Mouse (Mus musculus) limb, embryonic 12.5 days (tissue): ENCODE measurements around the gene Vsx2. TPM values are rescaled to one million over a fixed set of nuclear protein-coding genes. Genes with fewer than 3 reads are reported as not detected.

ENCODE experiments used
- ATAC-seq: fragments of 200-750 bp; cut with Nextera tagmentation; 2 replicates; pipeline ENCODE4 v1.8.0; 2017; ENCODE audit warnings: low read depth, moderate TSS enrichment; ENCODE audit not compliant: insufficient number of reproducible peaks, insufficient read depth, low FRiP score, low TSS enrichment
- H3K27ac ChIP-seq: fragments of 300-500 bp; sonication (generic); 2 replicates; pipeline ENCODE4 v1.5.1; 2016; ENCODE audit warnings: mild to moderate bottlenecking, moderate library complexity
- H3K27me3 ChIP-seq: fragments of 300-500 bp; sonication (generic); 2 replicates; pipeline ENCODE4 v1.6.1; 2016; ENCODE audit warnings: mild to moderate bottlenecking, moderate library complexity
- H3K36me3 ChIP-seq: fragments of 300-500 bp; sonication (generic); 2 replicates; pipeline ENCODE4 v1.6.1; 2016; ENCODE audit warnings: mild to moderate bottlenecking, moderate library complexity
- H3K4me1 ChIP-seq: fragments of 300-500 bp; sonication (generic); replicated peaks from 2 replicates; pipeline ENCODE4 v1.6.1; 2016
- H3K4me2 ChIP-seq: fragments of 300-500 bp; sonication (generic); 2 replicates; pipeline ENCODE4 v1.6.1; 2016; ENCODE audit warnings: mild to moderate bottlenecking, moderate library complexity
- H3K4me3 ChIP-seq: fragments of 300-500 bp; sonication (generic); replicated peaks from 2 replicates; pipeline ENCODE4 v1.5.1; 2016; ENCODE audit warnings: mild to moderate bottlenecking
- H3K9ac ChIP-seq: fragments of 300-500 bp; sonication (generic); replicated peaks from 2 replicates; pipeline ENCODE4 v1.6.1; 2016; ENCODE audit warnings: mild to moderate bottlenecking, moderate library complexity
- H3K9me3 ChIP-seq: fragments of 300-500 bp; sonication (generic); 2 replicates; pipeline ENCODE4 v1.6.1; 2016; ENCODE audit warnings: mild to moderate bottlenecking, moderate library complexity
- WGBS: fragments of 180-500 bp; shearing (Covaris S2); methylation state at CpG from one replicate; pipeline ENCODE4 v1.1.7; 2016; 5-methylcytosine and 5-hydroxymethylcytosine counted together
- polyA plus RNA-seq: library from polyadenylated mRNA; unstranded; fragments of >200 nt; fragmentation: Nextera tagmentation; extraction: Ambion mirVana; gene quantifications from 2 replicates; pipeline ENCODE4 v1.2.1, GENCODE M21; 2016

Gene Vsx2
- polyA plus RNA-seq, 1 experiment from 2014 or later: 0.24 TPM

DNA sequence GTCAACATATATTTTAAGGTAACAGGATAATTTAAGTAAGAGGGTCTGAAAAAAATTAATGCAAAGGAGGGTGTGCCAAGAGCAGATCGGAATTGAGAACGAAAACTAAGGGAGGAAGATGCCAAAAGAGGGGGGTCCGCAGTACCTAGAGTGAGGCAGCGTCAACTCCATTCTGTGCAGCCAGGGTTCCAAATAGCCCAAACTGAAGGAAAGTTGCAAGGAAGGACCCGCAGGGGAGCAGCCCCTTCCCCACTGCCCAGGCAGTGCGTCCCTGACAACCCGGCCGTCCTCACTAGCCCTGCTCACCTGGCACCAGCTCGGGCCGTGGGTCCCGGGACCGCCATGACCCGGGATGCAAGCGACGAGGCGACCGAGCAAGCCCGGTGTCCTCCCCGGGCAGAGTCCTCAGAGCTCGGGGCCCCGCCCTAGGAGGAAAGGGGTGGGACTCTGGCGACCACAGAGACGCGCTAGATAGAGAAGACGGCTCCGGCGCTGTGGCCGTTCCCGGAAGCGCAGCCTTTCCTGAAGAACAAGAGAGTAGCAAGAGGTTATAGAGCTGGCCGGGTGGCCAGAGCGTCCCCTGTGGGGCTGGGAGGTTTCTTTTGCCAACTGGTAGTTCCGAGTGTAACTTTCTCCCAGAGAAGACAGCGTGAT is 47.5 kb downstream of the Vsx2 start, which contains the start of gene Abcd4:
Abcd4 (minus strand) TSS at position 437 of the 654 bp plus-strand sequence.
- H3K9me3 ChIP-seq: no peaks in the 10 kb centered on the region
- H3K4me2 ChIP-seq: peak within 1 kb of the TSS; percentile 62
- H3K9ac ChIP-seq: peak within 1 kb of the TSS; percentile 82
- under 1% methylated on average over 34 of the region's 34 CpGs for WGBS
- peak; percentile 97 for ATAC-seq
- H3K4me1 ChIP-seq: 0 out of 2 replicates have a peak, but pooled peaks cover 3% of the 10 kb centered on the region
- peaks cover 8% of the 10 kb centered on the region; the same call in 1 of the 2 replicates for H3K36me3 ChIP-seq
- H3K4me3 ChIP-seq: peak within 1 kb of the TSS; percentile 70
- H3K27me3 ChIP-seq: no peaks in the 10 kb centered on the region
- 0 out of 2 replicates have a peak within 1 kb of the TSS, but pooled peaks have one; percentile 37 for H3K27ac ChIP-seq

DNA sequence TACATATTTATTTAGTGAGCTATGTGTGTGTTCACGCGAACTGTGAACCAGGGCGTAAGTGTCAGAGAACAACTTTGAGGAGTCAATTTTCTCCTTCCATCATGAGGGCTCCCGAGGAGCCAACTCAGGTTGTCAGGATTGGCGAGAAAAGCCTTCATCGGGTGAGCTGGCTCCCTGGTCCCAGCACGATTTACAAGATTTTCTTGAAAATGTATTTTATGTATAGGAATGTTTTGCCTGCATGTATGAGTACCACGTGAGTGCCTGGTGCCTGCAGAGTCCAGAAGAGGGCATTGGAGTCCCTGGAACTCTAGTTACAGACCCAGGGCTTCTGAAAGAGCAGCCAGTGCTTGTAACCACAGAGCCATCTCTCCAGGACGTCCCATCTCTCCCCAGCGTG is 48.1 kb downstream of the Vsx2 start:
- Histone ChIP-seq H3K4me1 (0 out of 2 replicates have a peak, but pooled peaks cover 3% of the 10 kb centered on the region), H3K27me3 (no peaks in the 10 kb centered on the region), H3K9ac (peak overlapping the region; percentile 82), H3K4me2 (peak overlapping the region; percentile 62), H3K9me3 (no peaks in the 10 kb centered on the region), H3K36me3 (peaks cover 3% of the 10 kb centered on the region; the same call in 1 of the 2 replicates), H3K27ac (0 out of 2 replicates have a peak overlapping the region, but pooled peaks have one; percentile 37), H3K4me3 (peak overlapping the region; percentile 70)
- 9% methylated on average over 10 of the region's 10 CpGs for WGBS
- ATAC-seq: 0 out of 2 replicates have a peak, but pooled peaks have one; percentile 4

DNA sequence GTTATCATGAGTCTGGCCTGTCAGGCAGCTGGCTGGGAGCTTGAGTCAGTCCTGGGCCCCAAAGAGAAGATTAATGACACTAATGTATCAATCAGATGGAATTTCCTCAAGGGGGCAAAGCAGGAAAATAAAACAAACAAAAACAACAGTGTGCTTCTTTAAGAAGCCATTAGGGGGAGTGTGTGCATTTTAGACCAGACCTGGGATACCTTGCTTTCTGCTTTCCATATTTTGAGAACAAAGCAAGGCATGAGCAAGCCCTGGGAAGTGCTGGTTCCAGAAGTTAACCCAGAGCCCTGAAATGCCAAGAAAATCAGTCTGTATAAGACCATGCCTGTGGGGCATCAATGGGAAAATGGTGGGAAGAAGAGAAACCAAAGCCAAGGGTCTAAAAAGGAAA is 51.4 kb downstream of the Vsx2 start:
- Histone ChIP-seq H3K27me3 (peaks cover 29% of the 10 kb centered on the region), H3K4me2 (no peak overlapping the region), H3K27ac (no peak overlapping the region), H3K4me1 (0 out of 2 replicates have a peak, but pooled peaks cover 7% of the 10 kb centered on the region), H3K9me3 (no peaks in the 10 kb centered on the region), H3K9ac (no peak overlapping the region), H3K4me3 (no peak overlapping the region), H3K36me3 (no peaks in the 10 kb centered on the region)
- ATAC-seq: no peak

GRCm38 (mm10) chr12:84624601-84625000 is 55.0 kb downstream of the Vsx2 start:
- no peaks in the 10 kb centered on the region for H3K36me3 ChIP-seq
- no peak overlapping the region for H3K4me2 ChIP-seq
- 33% methylated on average over 8 of the region's 8 CpGs for WGBS
- no peaks in the 10 kb centered on the region for H3K9me3 ChIP-seq
- H3K9ac ChIP-seq: no peak overlapping the region
- peaks cover 39% of the 10 kb centered on the region for H3K27me3 ChIP-seq
- no peak for ATAC-seq
- 0 out of 2 replicates have a peak, but pooled peaks cover 5% of the 10 kb centered on the region for H3K4me1 ChIP-seq
- H3K27ac ChIP-seq: no peak overlapping the region
- no peak overlapping the region for H3K4me3 ChIP-seq

- Histone ChIP-seq H3K9me3 (no peaks in the 10 kb centered on the region), H3K4me1 (0 out of 2 replicates have a peak, but pooled peaks cover 5% of the 10 kb centered on the region), H3K36me3 (no peaks in the 10 kb centered on the region), H3K27ac (no peak overlapping the region), H3K4me3 (no peak overlapping the region), H3K4me2 (peak overlapping the region; percentile 28; the same call in 1 of the 2 replicates), H3K9ac (peak overlapping the region; percentile 34; the same call in 1 of the 2 replicates), H3K27me3 (peaks cover 39% of the 10 kb centered on the region)
- no peak for ATAC-seq
- 8% methylated on average over 9 of the region's 9 CpGs for whole genome bisulfite sequencing
These were observed 55.6 kb downstream of the Vsx2 start for GRCm38 (mm10) chr12:84625116-84625515.

DNA sequence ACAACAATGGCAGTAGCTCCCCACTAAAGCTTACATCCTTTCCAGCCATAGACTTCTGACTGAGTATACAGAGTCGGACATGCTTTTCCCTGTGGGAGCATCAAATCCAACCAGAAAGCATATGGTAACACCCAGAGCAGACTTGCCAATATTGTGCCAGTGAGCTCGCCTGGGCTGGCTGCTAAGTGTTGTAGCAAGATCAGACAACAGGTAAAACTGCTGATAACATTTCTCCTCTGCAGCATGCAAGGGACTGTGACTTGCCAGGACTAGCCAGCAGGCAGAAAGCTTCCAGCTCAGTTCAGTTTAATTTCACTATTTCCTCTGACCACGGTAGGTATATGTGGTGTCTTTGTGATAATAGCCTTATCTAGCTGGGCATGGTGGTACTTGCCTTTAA is 62.3 kb downstream of the Vsx2 start:
- Histone ChIP-seq H3K27ac (no peak overlapping the region), H3K27me3 (peaks cover 9% of the 10 kb centered on the region), H3K9ac (no peak overlapping the region), H3K4me1 (no peaks in the 10 kb centered on the region), H3K9me3 (no peaks in the 10 kb centered on the region), H3K4me3 (no peak overlapping the region), H3K36me3 (no peaks in the 10 kb centered on the region), H3K4me2 (no peak overlapping the region)
- WGBS: 74% methylated on average over 3 of the region's 3 CpGs
- ATAC-seq: no peak

DNA sequence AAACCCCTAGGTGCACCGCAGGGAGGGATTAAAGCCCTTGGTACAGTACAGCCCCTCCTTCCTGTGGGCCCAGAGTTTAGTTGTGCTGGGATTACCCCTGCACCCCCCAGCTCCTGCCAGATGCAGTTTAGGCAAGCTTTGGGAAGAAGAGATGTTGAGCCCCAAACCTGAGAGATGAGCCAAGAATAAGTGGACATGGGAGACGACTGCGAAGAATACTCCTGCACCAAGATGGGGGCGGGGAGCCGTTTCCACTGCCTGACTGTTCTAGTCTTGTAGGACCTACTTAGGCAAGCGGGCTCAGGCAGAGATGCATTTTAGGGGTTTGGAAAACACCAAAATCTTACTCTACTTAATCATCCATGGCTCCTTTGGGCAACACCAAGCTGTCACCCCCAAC is 70.7 kb downstream of the Vsx2 start:
- Histone ChIP-seq H3K4me3 (no peak overlapping the region), H3K4me2 (no peak overlapping the region), H3K9ac (no peak overlapping the region), H3K4me1 (peaks cover 18% of the 10 kb centered on the region), H3K36me3 (no peaks in the 10 kb centered on the region), H3K27ac (no peak overlapping the region), H3K27me3 (peaks cover 60% of the 10 kb centered on the region), H3K9me3 (peaks cover 4% of the 10 kb centered on the region; the same call in 1 of the 2 replicates)
- no peak for ATAC-seq
- WGBS: 16% methylated on average over 6 of the region's 6 CpGs

GRCm38 (mm10) chr12:84640654-84641053 is 71.1 kb downstream of the Vsx2 start, which contains the start of gene Vrtn:
Gene Vrtn (plus strand): TSS chr12:84641019.
- 7% methylated on average over 9 of the region's 9 CpGs for WGBS
- H3K4me1 ChIP-seq: peaks cover 18% of the 10 kb centered on the region
- H3K27me3 ChIP-seq: peaks cover 60% of the 10 kb centered on the region
- no peak within 1 kb of the TSS for H3K9ac ChIP-seq
- H3K27ac ChIP-seq: no peak within 1 kb of the TSS
- no peaks in the 10 kb centered on the region for H3K36me3 ChIP-seq
- H3K9me3 ChIP-seq: peaks cover 4% of the 10 kb centered on the region; the same call in 1 of the 2 replicates
- 0 out of 2 replicates have a peak within 1 kb of the TSS, but pooled peaks have one; percentile 42 for H3K4me2 ChIP-seq
- H3K4me3 ChIP-seq: no peak within 1 kb of the TSS; the same call in 1 of the 2 replicates
- no peak for ATAC-seq

Other genes with a start within 250 kb of the Vsx2 start
- 44.5 and 47.7 TPM in 2 replicates for gene Coq6, start 208.1 kb upstream of the Vsx2 start, polyA plus RNA-seq
- gene Fam161b, start 207.9 kb upstream of the Vsx2 start, polyA plus RNA-seq: 4.0 and 5.0 TPM in 2 replicates
- 10.9 and 11.4 TPM in 2 replicates for gene Entpd5, start 160.7 kb upstream of the Vsx2 start, polyA plus RNA-seq
- gene Bbof1, start 160.7 kb upstream of the Vsx2 start, polyA plus RNA-seq: 1.5 and 2.1 TPM in 2 replicates
- gene Rnf113a2, start 152.6 kb upstream of the Vsx2 start, polyA plus RNA-seq: 28.9 and 31.0 TPM in 2 replicates
- gene Aldh6a1, start 118.8 kb upstream of the Vsx2 start, polyA plus RNA-seq: 32.5 and 35.0 TPM in 2 replicates
- 29.5 and 30.6 TPM in 2 replicates for gene Lin52, start 118.3 kb upstream of the Vsx2 start, polyA plus RNA-seq
- 16.3 and 17.8 TPM in 2 replicates for gene Abcd4, start 47.7 kb downstream of the Vsx2 start, polyA plus RNA-seq
- not detected in 2 replicates for gene Vrtn, start 71.3 kb downstream of the Vsx2 start, polyA plus RNA-seq
- not detected in 2 replicates for gene Syndig1l, start 129.1 kb downstream of the Vsx2 start, polyA plus RNA-seq
- gene Npc2, start 203.4 kb downstream of the Vsx2 start, polyA plus RNA-seq: 67.1 and 67.4 TPM in 2 replicates
- gene Isca2, start 203.5 kb downstream of the Vsx2 start, polyA plus RNA-seq: 145 and 148 TPM in 2 replicates